Mouse (Mus musculus): Measurements from ENCODE around the gene Slf2. TPM values are rescaled to one million over a fixed set of nuclear protein-coding genes. Genes with fewer than 3 reads are reported as not detected.

The Slf2 gene
- total and polyA plus RNA-seq, 3 experiments = 20.6 to 22.9 (median 22.6) TPM

DNA sequence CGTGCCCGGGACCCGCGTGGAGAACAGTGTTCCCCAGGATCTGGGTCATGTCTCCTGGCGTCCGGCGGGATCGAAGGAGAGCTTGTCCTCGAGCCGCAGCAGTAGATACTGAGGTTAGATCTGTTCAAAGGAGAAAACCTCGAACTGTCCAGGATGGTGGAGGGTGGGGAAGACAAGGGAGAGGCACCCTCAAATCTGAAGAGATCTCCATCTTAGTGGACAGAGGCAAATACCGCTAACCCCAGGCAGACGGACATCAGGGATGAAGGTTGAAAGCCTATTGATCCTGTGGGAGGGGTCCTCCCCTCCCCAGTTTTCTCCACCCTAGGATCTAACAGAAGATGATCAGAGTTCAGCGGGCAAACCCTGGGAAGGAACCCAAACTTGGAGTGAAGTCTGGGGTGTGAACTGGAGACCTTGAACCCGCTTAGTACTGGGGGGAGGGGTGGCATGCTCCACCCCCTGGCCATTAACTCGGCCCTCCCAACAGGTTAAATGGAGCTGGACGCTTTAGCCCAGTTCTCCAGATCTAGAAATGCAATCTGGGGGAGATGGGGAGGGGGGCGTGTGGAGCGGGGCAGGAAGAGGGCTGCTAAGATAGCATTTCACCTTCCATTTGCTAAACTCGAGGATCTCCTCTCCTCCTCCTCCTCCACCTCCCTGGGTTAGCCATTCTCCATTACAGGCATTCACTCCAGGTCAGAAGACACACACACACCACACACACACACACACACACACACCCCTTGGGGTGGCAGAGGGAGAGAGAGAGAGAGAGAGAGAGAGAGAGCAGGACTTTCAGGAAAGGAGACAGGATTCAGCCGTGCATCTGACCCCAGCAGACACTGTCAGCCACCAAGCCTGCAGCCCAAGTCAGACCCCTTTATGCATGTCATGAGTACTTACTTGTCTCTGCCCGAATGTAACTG, 58.9 kb downstream of the Slf2 start:
- Histone ChIP-seq H3K4me2 (ENCODE audit: insufficient read depth, low read depth, poor library complexity, severe bottlenecking) (no peak overlapping the region), H3K27me3 (replicated peaks) (no peaks in the 10 kb centered on the region), H3K36me3 (replicated peaks in 1 of 2; ENCODE audit: control insufficient read depth in 1 of 2, insufficient read depth in 1 of 2, low read length in 1 of 2) (peaks cover 0 to 43% of the 10 kb centered on the region in 2 experiments), H3K27ac (ENCODE audit: insufficient read depth, low read depth) (no peak overlapping the region), H3K4me3 (replicated peaks in 1 of 3; ENCODE audit: low read depth in 2 of 3, low read length in 2 of 3, poor library complexity in 1 of 3) (no peak overlapping the region), H3K4me1 (ENCODE audit: control insufficient read depth in 1 of 2, insufficient read depth in 2 of 2) (peaks cover 4 to 17% of the 10 kb centered on the region in 2 experiments; a peak in 3 of 4 replicates), H3K9me3 (replicated peaks; ENCODE audit: low read length) (no peaks in the 10 kb centered on the region), H3K9ac (ENCODE audit: insufficient read depth, low read depth) (no peak overlapping the region), H3K79me2 (replicated peaks; ENCODE audit: control insufficient read depth, extremely low read depth, insufficient read depth, poor library complexity, severe bottlenecking) (no peaks in the 10 kb centered on the region)
- in situ Hi-C loops (cut with MboI; ENCODE audit: low pct_ligation_motif_present, low pct_unique_long_range_greater_than_20kb, low sequenced_read_pairs) (no loop called here), dilution Hi-C loops (cut with MboI; ENCODE audit: extremely low pct_ligation_motif_present, extremely low pct_unique_long_range_greater_than_20kb, low sequenced_read_pairs) (no loop called here)
- no peak for TF ChIP-seq CHD2 (IDR thresholded peaks at IDR 0.05; ENCODE audit: low read length)
- no peak for TF ChIP-seq TCF12 (IDR thresholded peaks at IDR 0.05; ENCODE audit: low read depth, low read length)
- TF ChIP-seq EP300 (IDR thresholded peaks at IDR 0.05; ENCODE audit: low read length) = no peak
- no peak for TF ChIP-seq ETS1 (conservative IDR thresholded peaks at IDR 0.05; ENCODE audit: low read depth, low read length)
- no peak for TF ChIP-seq POLR2A (IDR thresholded peaks at IDR 0.05; ENCODE audit: low read depth, low read length)
- no peak for DNase-seq (ENCODE audit: extremely low read depth)

DNA sequence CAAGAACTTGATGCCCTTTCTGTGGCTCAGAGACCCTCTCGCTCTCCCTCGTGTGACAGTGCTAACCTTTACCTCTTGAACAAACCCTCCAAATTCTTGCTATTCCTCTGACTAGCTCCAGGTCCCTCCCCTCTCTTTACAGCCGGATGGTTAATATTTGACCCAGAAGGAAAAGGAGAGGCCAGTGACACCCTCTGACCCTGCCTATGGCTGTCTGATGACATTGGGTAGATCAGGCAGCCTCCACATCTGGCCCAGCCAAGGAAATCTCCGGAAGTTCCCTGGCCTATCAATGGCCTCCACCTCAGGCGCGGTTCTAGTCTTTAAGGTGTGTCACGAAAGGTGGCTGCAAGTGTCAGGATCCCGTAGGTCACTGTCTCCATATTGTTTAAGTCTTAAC, 60.1 kb downstream of the Slf2 start:
- Histone ChIP-seq H3K4me3 (replicated peaks in 1 of 3; ENCODE audit: low read depth in 2 of 3, low read length in 2 of 3, poor library complexity in 1 of 3) (no peak overlapping the region), H3K27me3 (replicated peaks) (no peaks in the 10 kb centered on the region), H3K36me3 (replicated peaks in 1 of 2; ENCODE audit: control insufficient read depth in 1 of 2, insufficient read depth in 1 of 2, low read length in 1 of 2) (peaks cover 0 to 48% of the 10 kb centered on the region in 2 experiments), H3K27ac (ENCODE audit: insufficient read depth, low read depth) (no peak overlapping the region), H3K9ac (ENCODE audit: insufficient read depth, low read depth) (no peak overlapping the region), H3K9me3 (replicated peaks; ENCODE audit: low read length) (no peaks in the 10 kb centered on the region), H3K79me2 (replicated peaks; ENCODE audit: control insufficient read depth, extremely low read depth, insufficient read depth, poor library complexity, severe bottlenecking) (no peaks in the 10 kb centered on the region), H3K4me1 (ENCODE audit: control insufficient read depth in 1 of 2, insufficient read depth in 2 of 2) (peaks cover 4 to 9% of the 10 kb centered on the region in 2 experiments; a peak in 1 of 4 replicates), H3K4me2 (ENCODE audit: insufficient read depth, low read depth, poor library complexity, severe bottlenecking) (no peak overlapping the region)
- DNase-seq (ENCODE audit: extremely low read depth) = no peak
- TF ChIP-seq ZKSCAN1 (IDR thresholded peaks at IDR 0.05; ENCODE audit: borderline replicate concordance, low read depth, low read length) (no peak), NELFE (IDR thresholded peaks at IDR 0.05; ENCODE audit: low read depth, low read length) (no peak), GABPA (IDR thresholded peaks at IDR 0.05; ENCODE audit: insufficient replicate concordance, low read depth, low read length) (no peak), ELF1 (IDR thresholded peaks at IDR 0.05; ENCODE audit: low read depth, low read length) (no peak), MXI1 (IDR thresholded peaks at IDR 0.05; ENCODE audit: low read depth, low read length) (no peak), POLR2A (IDR thresholded peaks at IDR 0.05; ENCODE audit: low read depth, low read length) (no peak), UBTF (IDR thresholded peaks at IDR 0.05; ENCODE audit: low read depth, low read length) (no peak), ETS1 (conservative IDR thresholded peaks at IDR 0.05; ENCODE audit: low read depth, low read length) (no peak), MAX (IDR thresholded peaks at IDR 0.05; ENCODE audit: low read length) (no peak), EP300 (IDR thresholded peaks at IDR 0.05; ENCODE audit: low read length) (no peak), JUN (IDR thresholded peaks at IDR 0.05; ENCODE audit: insufficient read depth, low read depth, low read length) (no peak), JUND (conservative IDR thresholded peaks at IDR 0.05; ENCODE audit: low read depth, low read length) (no peak), TBP (conservative IDR thresholded peaks at IDR 0.05; ENCODE audit: low read depth, low read length) (no peak), BHLHE40 (IDR thresholded peaks at IDR 0.05; ENCODE audit: low read depth, low read length) (no peak), MEF2A (IDR thresholded peaks at IDR 0.05; ENCODE audit: borderline replicate concordance, low read depth, low read length) (no peak), ZC3H11A (IDR thresholded peaks at IDR 0.05; ENCODE audit: low read depth, low read length) (no peak)
- dilution Hi-C loops (cut with MboI; ENCODE audit: extremely low pct_ligation_motif_present, extremely low pct_unique_long_range_greater_than_20kb, low sequenced_read_pairs) (no loop called here), in situ Hi-C loops (cut with MboI; ENCODE audit: low pct_ligation_motif_present, low pct_unique_long_range_greater_than_20kb, low sequenced_read_pairs) (no loop called here)
